Mouse (Mus musculus): ENCODE results near the gene Prss43. TPM values are rescaled to one million over a fixed set of nuclear protein-coding genes. Genes with fewer than 3 reads are reported as not detected.
"Not testable (repeated sequence)": the region's sequence is repeated elsewhere in the genome, so short reads cannot be mapped to it uniquely, and the experiment has no call there.

The Prss43 gene
- polyA plus RNA-seq, 1 experiment from 2014 or later: not detected

GRCm38 (mm10) chr9:110810051-110810450, 16.4 kb upstream of the Prss43 start:
- TF ChIP-seq CTCF (IDR thresholded peaks at IDR 0.05; ENCODE audit: low read depth): no peak
- Histone ChIP-seq H3K9me3 (replicated peaks; ENCODE audit: low read length) (no peaks in the 10 kb centered on the region), H3K27me3 (ENCODE audit: insufficient read depth, low read length) (no peaks in the 10 kb centered on the region), H3K9ac (ENCODE audit: low read depth, low read length) (no peak overlapping the region), H3K4me3 (replicated peaks; ENCODE audit: low read depth, low read length) (no peak overlapping the region), H3K27ac (no peak overlapping the region), H3K4me1 (replicated peaks; ENCODE audit: insufficient read depth, low read length) (no peaks in the 10 kb centered on the region), H3K36me3 (ENCODE audit: insufficient read depth, low read length) (no peaks in the 10 kb centered on the region), H3K4me2 (ENCODE audit: low read length) (no peak overlapping the region)
- ATAC-seq (replicated peaks; ENCODE audit: low FRiP score, low read depth) (no peak), DNase-seq (ENCODE audit: low spot score) (no peak)
- whole genome bisulfite sequencing: 78% methylated on average over 4 of the region's 4 CpGs

GRCm38 (mm10) chr9:110813789-110814188, 12.7 kb upstream of the Prss43 start, which contains the start of gene Prss44:
TSS of gene Prss44 (plus strand) at chr9:110813994.
- Histone ChIP-seq H3K4me3 (replicated peaks; ENCODE audit: low read depth, low read length) (no peak within 1 kb of the TSS), H3K9ac (ENCODE audit: low read depth, low read length) (no peak within 1 kb of the TSS), H3K27ac (no peak within 1 kb of the TSS), H3K36me3 (ENCODE audit: insufficient read depth, low read length) (no peaks in the 10 kb centered on the region), H3K4me2 (ENCODE audit: low read length) (no peak within 1 kb of the TSS), H3K4me1 (replicated peaks; ENCODE audit: insufficient read depth, low read length) (no peaks in the 10 kb centered on the region), H3K9me3 (replicated peaks; ENCODE audit: low read length) (no peaks in the 10 kb centered on the region), H3K27me3 (ENCODE audit: insufficient read depth, low read length) (no peaks in the 10 kb centered on the region)
- no peak for TF ChIP-seq CTCF (IDR thresholded peaks at IDR 0.05; ENCODE audit: low read depth)
- 59% methylated on average over 17 of the region's 18 CpGs for WGBS
- ATAC-seq (replicated peaks; ENCODE audit: low FRiP score, low read depth): no peak
- no peak for DNase-seq (ENCODE audit: low spot score)

- ATAC-seq (replicated peaks; ENCODE audit: low FRiP score, low read depth); DNase-seq (ENCODE audit: low spot score); H3K36me3 ChIP-seq (ENCODE audit: insufficient read depth, low read length): not testable (repeated sequence)
These were observed 5.9 kb upstream of the Prss43 start for GRCm38 (mm10) chr9:110820546-110820945.

GRCm38 (mm10) chr9:110821436-110821835, 5.1 kb upstream of the Prss43 start:
- no peaks in the 10 kb centered on the region for H3K27me3 ChIP-seq (ENCODE audit: insufficient read depth, low read length)
- H3K27ac ChIP-seq: no peak overlapping the region
- no peak for TF ChIP-seq CTCF (IDR thresholded peaks at IDR 0.05; ENCODE audit: low read depth)
- no peaks in the 10 kb centered on the region for H3K4me1 ChIP-seq (replicated peaks; ENCODE audit: insufficient read depth, low read length)
- no peak overlapping the region for H3K9ac ChIP-seq (ENCODE audit: low read depth, low read length)
- no peaks in the 10 kb centered on the region for H3K9me3 ChIP-seq (replicated peaks; ENCODE audit: low read length)
- no peak overlapping the region for H3K4me2 ChIP-seq (ENCODE audit: low read length)
- ATAC-seq (replicated peaks; ENCODE audit: low FRiP score, low read depth) (no peak), DNase-seq (ENCODE audit: low spot score) (no peak)
- H3K4me3 ChIP-seq (replicated peaks; ENCODE audit: low read depth, low read length): no peak overlapping the region
- WGBS: 81% methylated on average over 7 of the region's 7 CpGs
- H3K36me3 ChIP-seq (ENCODE audit: insufficient read depth, low read length): no peaks in the 10 kb centered on the region

More at GRCm38 (mm10) chr9:110820546-110820945, 5.9 kb upstream of the Prss43 start:
- not testable (repeated sequence) for H3K4me3 ChIP-seq (replicated peaks; ENCODE audit: low read depth, low read length); H3K9ac ChIP-seq (ENCODE audit: low read depth, low read length); H3K27ac ChIP-seq; H3K27me3 ChIP-seq (ENCODE audit: insufficient read depth, low read length); H3K9me3 ChIP-seq (replicated peaks; ENCODE audit: low read length); H3K4me2 ChIP-seq (ENCODE audit: low read length); H3K4me1 ChIP-seq (replicated peaks; ENCODE audit: insufficient read depth, low read length)

DNA sequence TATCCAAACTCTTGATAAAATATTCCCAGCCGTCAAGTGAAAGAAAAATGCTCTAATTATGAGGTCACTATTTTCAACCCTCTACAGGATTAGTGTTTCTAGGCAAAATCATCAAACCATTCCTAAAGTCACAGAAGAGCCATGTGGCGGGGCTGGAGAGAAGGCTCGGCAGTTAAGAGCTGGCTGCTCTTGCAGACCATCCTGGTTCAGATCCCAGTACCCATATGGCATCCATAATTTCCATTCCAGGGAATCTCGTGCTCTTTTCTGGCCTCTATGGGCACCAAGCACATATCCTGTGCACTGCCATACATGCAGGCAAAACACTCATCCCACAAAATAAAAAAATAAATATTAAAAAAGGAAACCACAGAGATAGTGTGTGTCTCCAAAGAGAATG, 1.1 kb upstream of the Prss43 start:
- TF ChIP-seq CTCF (IDR thresholded peaks at IDR 0.05; ENCODE audit: low read depth): no peak
- no peak for DNase-seq (ENCODE audit: low spot score)
- Histone ChIP-seq H3K4me2 (ENCODE audit: low read length) (no peak overlapping the region), H3K27ac (no peak overlapping the region), H3K4me3 (replicated peaks; ENCODE audit: low read depth, low read length) (no peak overlapping the region), H3K4me1 (replicated peaks; ENCODE audit: insufficient read depth, low read length) (no peaks in the 10 kb centered on the region), H3K27me3 (ENCODE audit: insufficient read depth, low read length) (no peaks in the 10 kb centered on the region), H3K9ac (ENCODE audit: low read depth, low read length) (no peak overlapping the region), H3K36me3 (ENCODE audit: insufficient read depth, low read length) (no peaks in the 10 kb centered on the region), H3K9me3 (replicated peaks; ENCODE audit: low read length) (no peaks in the 10 kb centered on the region)
- ATAC-seq (replicated peaks; ENCODE audit: low FRiP score, low read depth): no peak
- 79% methylated on average over 4 of the region's 4 CpGs for WGBS

DNA sequence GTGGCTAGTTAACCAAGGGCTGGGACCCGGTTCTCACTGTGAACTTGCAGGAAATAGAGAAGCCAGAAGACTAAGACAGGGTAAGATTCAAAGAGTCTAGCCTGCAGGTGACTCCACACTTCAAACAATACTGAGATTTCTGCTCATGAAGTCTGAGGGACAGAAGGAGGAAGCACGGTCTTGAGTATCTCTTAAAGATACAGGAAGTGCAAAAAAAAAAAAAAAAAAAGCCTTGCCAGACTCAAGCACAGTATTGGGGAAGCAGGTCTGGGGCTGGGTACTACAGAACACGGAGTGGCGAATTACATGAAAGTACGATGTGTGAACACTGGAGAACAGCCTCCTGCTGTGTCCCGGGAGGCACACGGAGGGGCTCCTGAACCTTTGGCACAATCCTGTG, 658 bp upstream of the Prss43 start:
- no peaks in the 10 kb centered on the region for H3K4me1 ChIP-seq (replicated peaks; ENCODE audit: insufficient read depth, low read length)
- no peaks in the 10 kb centered on the region for H3K9me3 ChIP-seq (replicated peaks; ENCODE audit: low read length)
- no peaks in the 10 kb centered on the region for H3K27me3 ChIP-seq (ENCODE audit: insufficient read depth, low read length)
- no peak overlapping the region for H3K4me2 ChIP-seq (ENCODE audit: low read length)
- no peak overlapping the region for H3K27ac ChIP-seq
- H3K36me3 ChIP-seq (ENCODE audit: insufficient read depth, low read length): no peaks in the 10 kb centered on the region
- TF ChIP-seq CTCF (IDR thresholded peaks at IDR 0.05; ENCODE audit: low read depth): no peak
- DNase-seq (ENCODE audit: low spot score) (no peak), ATAC-seq (replicated peaks; ENCODE audit: low FRiP score, low read depth) (no peak)
- WGBS: 75% methylated on average over 7 of the region's 7 CpGs
- no peak overlapping the region for H3K9ac ChIP-seq (ENCODE audit: low read depth, low read length)
- H3K4me3 ChIP-seq (replicated peaks; ENCODE audit: low read depth, low read length): no peak overlapping the region

- no peak for TF ChIP-seq CTCF (IDR thresholded peaks at IDR 0.05; ENCODE audit: low read depth)
- Histone ChIP-seq H3K27ac (no peak overlapping the region), H3K36me3 (ENCODE audit: insufficient read depth, low read length) (no peaks in the 10 kb centered on the region), H3K9ac (ENCODE audit: low read depth, low read length) (no peak overlapping the region), H3K4me3 (replicated peaks; ENCODE audit: low read depth, low read length) (no peak overlapping the region), H3K4me2 (ENCODE audit: low read length) (no peak overlapping the region), H3K9me3 (replicated peaks; ENCODE audit: low read length) (no peaks in the 10 kb centered on the region), H3K27me3 (ENCODE audit: insufficient read depth, low read length) (no peaks in the 10 kb centered on the region), H3K4me1 (replicated peaks; ENCODE audit: insufficient read depth, low read length) (no peaks in the 10 kb centered on the region)
- 69% methylated on average over 5 of the region's 5 CpGs for WGBS
- ATAC-seq (replicated peaks; ENCODE audit: low FRiP score, low read depth) (no peak), DNase-seq (ENCODE audit: low spot score) (no peak)
These were observed 6.5 kb downstream of the Prss43 start for GRCm38 (mm10) chr9:110833021-110833420.

Data from kidney, postnatal 0 days (tissue).